Mouse (Mus musculus) naive thymus-derived CD4-positive, alpha-beta T cell, adult 2 months (primary cell): Measurements from ENCODE around the gene Chrnd.

Experiments
- DNase-seq: peaks from one replicate; pipeline ENCODE4 v3.0.0-alpha.2; 2011; ENCODE audit warnings: low read depth

The Chrnd gene

GRCm38 (mm10) chr1:87190429-87190828 is at the start of gene Chrnd:
Gene Chrnd, plus strand, starts transcription at chr1:87190607.
- DNase-seq, result no peak

GRCm38 (mm10) chr1:87141550-87141949 is 48.9 kb upstream of the Chrnd start:
- no peak for DNase-seq

- DNase-seq, result no peak
Measured at GRCm38 (mm10) chr1:87142456-87142855, 48.0 kb upstream of the Chrnd start.

GRCm38 (mm10) chr1:87143141-87143540 is 47.3 kb upstream of the Chrnd start:
- DNase-seq, result no peak

- DNase-seq, result no peak
Measured at GRCm38 (mm10) chr1:87149422-87149821, 41.0 kb upstream of the Chrnd start.

- DNase-seq, result no peak
Measured at GRCm38 (mm10) chr1:87151286-87151685, 39.1 kb upstream of the Chrnd start.

- no peak for DNase-seq
Measured at GRCm38 (mm10) chr1:87153776-87154500, 36.5 kb upstream of the Chrnd start.

GRCm38 (mm10) chr1:87154501-87155120 is 35.8 kb upstream of the Chrnd start:
- no peak for DNase-seq

GRCm38 (mm10) chr1:87155531-87156198 is 34.7 kb upstream of the Chrnd start:
- DNase-seq, result no peak

GRCm38 (mm10) chr1:87156199-87156587 is 34.2 kb upstream of the Chrnd start, which contains the start of gene Ecel1:
Gene Ecel1, minus strand, starts transcription at chr1:87156521.
- DNase-seq, result no peak

- no peak for DNase-seq
Measured at GRCm38 (mm10) chr1:87159396-87159795, 31.0 kb upstream of the Chrnd start.

- DNase-seq, result no peak
Measured at GRCm38 (mm10) chr1:87164164-87164795, 26.1 kb upstream of the Chrnd start.

GRCm38 (mm10) chr1:87164796-87165184 is 25.6 kb upstream of the Chrnd start:
- DNase-seq, result no peak

- no peak for DNase-seq
Measured at GRCm38 (mm10) chr1:87170458-87170857, 19.9 kb upstream of the Chrnd start.

GRCm38 (mm10) chr1:87171312-87171711 is 19.1 kb upstream of the Chrnd start:
- no peak for DNase-seq

- DNase-seq, result no peak
Measured at GRCm38 (mm10) chr1:87172316-87172715, 18.1 kb upstream of the Chrnd start.

GRCm38 (mm10) chr1:87174006-87174955 is 16.1 kb upstream of the Chrnd start:
- peak; percentile 61 for DNase-seq

- DNase-seq, result no peak
Measured at GRCm38 (mm10) chr1:87175852-87176292, 14.5 kb upstream of the Chrnd start.

- peak; percentile 20 for DNase-seq
Measured at GRCm38 (mm10) chr1:87180896-87181295, 9.5 kb upstream of the Chrnd start.

GRCm38 (mm10) chr1:87183013-87183412 is 7.4 kb upstream of the Chrnd start, which contains the start of gene Prss56:
Gene Prss56, plus strand, starts transcription at chr1:87183313.
- DNase-seq, result no peak

GRCm38 (mm10) chr1:87183998-87184750 is 6.2 kb upstream of the Chrnd start:
- DNase-seq, result no peak
